Mouse (Mus musculus) neural tube, embryonic 12.5 days (tissue): ENCODE measurements at regions not wholly inside any gene's neighbourhood (a gene's known extent, or its start where the extent isn't known, plus 50 kb on each side); places are given as distances from the start of the nearest gene placed in this dataset.

Experiments used
- ATAC-seq: fragments of 200-750 bp; cut with Nextera tagmentation; 2 replicates; pipeline ENCODE4 v1.8.0; 2017; ENCODE audit warnings: low read depth, mild to moderate bottlenecking, moderate TSS enrichment, moderate library complexity; ENCODE audit not compliant: low FRiP score
- H3K27ac ChIP-seq: fragments of 300-500 bp; sonication (generic); 2 replicates; pipeline ENCODE4 v1.5.1; 2016
- H3K27me3 ChIP-seq: fragments of 300-500 bp; sonication (generic); replicated peaks from 2 replicates; pipeline ENCODE4 v1.6.1; 2016; ENCODE audit warnings: mild to moderate bottlenecking
- H3K36me3 ChIP-seq: fragments of 300-500 bp; sonication (generic); 2 replicates; pipeline ENCODE4 v1.6.1; 2016; ENCODE audit warnings: mild to moderate bottlenecking
- H3K4me1 ChIP-seq: fragments of 300-500 bp; sonication (generic); 2 replicates; pipeline ENCODE4 v1.6.1; 2016
- H3K4me2 ChIP-seq: fragments of 300-500 bp; sonication (generic); replicated peaks from 2 replicates; pipeline ENCODE4 v1.6.1; 2016; ENCODE audit warnings: mild to moderate bottlenecking
- H3K4me3 ChIP-seq: fragments of 300-500 bp; sonication (generic); 2 replicates; pipeline ENCODE4 v1.5.1; 2016
- H3K9ac ChIP-seq: fragments of 300-500 bp; sonication (generic); 2 replicates; pipeline ENCODE4 v1.6.1; 2016; ENCODE audit warnings: mild to moderate bottlenecking
- H3K9me3 ChIP-seq: fragments of 300-500 bp; sonication (generic); 2 replicates; pipeline ENCODE4 v1.6.1; 2016; ENCODE audit warnings: mild to moderate bottlenecking
- WGBS: fragments of 180-500 bp; shearing (Covaris S2); methylation state at CpG from one replicate; pipeline ENCODE4 v1.1.7; 2016; 5-methylcytosine and 5-hydroxymethylcytosine counted together

DNA sequence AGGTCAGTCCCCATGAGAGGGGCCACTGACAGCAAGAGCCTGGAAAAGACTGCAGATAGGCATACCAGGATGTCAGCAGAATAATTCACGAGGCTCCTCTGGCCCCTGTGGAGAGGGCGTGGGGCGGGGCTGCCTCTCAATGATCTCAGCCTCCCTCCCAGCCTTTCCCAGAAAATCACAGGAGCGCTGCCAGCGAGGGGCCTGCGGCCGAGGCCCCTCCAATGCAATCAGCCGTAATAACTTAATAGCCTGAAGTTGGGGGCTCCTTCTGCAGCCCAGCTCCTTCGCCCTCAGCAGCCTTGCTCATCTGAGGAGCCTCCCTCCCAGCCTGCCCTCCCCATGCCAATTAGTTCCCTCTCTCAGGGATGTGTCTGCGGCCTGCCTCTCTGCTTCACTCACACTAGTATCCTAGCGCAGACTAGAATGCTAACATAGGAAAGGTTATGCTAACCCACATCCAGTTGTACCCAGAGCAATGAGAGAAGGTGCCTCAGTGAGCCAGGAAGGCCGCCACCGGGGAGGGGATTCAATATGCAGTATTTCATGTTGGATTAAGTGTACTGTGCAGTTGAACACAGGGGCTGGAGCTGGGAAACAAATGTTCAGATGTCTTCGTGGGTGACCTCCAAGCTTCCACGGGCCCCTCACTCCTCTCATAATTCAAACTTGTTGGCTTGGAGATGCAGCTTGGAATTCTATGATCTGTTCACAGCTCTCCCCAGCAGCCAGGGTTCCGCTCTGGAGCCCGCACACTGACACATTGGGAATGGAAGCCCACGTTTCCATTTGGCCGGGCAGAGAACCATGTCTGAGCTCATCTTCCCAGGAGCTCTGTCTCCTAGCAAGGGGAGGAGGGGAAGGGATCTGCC, 67.5 kb upstream of the Stx16 start:
- Histone ChIP-seq H3K27ac (peak overlapping the region; percentile 74), H3K4me3 (no peak overlapping the region), H3K4me1 (peaks cover 20% of the 10 kb centered on the region), H3K4me2 (peak overlapping the region; percentile 28; the same call in 1 of the 2 replicates), H3K9ac (no peak overlapping the region), H3K9me3 (peaks cover 11% of the 10 kb centered on the region), H3K27me3 (no peaks in the 10 kb centered on the region), H3K36me3 (no peaks in the 10 kb centered on the region)
- ATAC-seq: peak; percentile 78
- WGBS: 10% methylated on average over 19 of the region's 19 CpGs

DNA sequence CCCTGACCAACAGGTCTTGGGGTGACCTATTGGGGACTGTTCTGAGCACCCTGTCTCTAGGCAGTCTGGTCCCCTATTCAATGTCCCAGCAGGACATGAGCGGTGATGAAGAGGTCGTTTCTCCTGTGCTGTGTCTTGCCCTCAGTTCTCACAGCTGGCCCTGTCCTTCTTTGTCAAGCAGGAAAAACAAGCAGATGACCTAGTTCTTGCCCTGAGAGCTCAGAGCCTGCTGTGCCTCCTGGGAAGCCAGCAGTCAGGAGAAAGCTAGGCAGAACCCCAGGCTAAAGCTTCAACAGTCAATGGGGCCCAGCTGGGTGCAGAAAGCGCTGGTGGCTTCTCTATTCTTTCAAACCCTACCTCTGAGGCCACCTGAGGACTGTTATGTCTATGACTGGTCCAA, 66.1 kb upstream of the Stx16 start:
- Histone ChIP-seq H3K9ac (no peak overlapping the region), H3K27ac (no peak overlapping the region), H3K9me3 (no peaks in the 10 kb centered on the region), H3K4me1 (peaks cover 20% of the 10 kb centered on the region), H3K27me3 (no peaks in the 10 kb centered on the region), H3K4me2 (no peak overlapping the region), H3K36me3 (no peaks in the 10 kb centered on the region), H3K4me3 (no peak overlapping the region)
- WGBS: 53% methylated on average over 3 of the region's 3 CpGs
- no peak for ATAC-seq

DNA sequence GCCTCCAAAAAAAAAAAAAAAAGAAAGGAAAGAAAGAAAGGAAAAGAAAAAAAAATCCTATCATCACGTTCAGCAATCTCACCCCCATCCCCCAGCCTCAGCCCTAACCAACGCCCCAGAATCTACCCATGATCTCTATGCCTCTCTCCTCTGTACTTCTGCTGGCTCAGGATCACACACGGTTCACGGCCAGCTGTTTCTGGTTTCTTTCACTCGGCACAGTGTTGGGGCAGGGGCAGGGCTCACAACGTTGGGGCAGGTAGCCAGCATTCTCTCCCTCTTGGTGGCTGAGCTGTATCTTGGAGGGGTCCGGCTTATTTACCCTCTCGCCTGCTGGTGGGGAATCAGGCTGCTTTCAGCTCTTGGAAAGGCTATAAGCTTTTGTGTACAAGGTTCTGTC, 64.7 kb upstream of the Stx16 start:
- H3K36me3 ChIP-seq: no peaks in the 10 kb centered on the region
- no peaks in the 10 kb centered on the region for H3K9me3 ChIP-seq
- no peaks in the 10 kb centered on the region for H3K27me3 ChIP-seq
- H3K4me1 ChIP-seq: peaks cover 25% of the 10 kb centered on the region
- WGBS: 60% methylated on average over 8 of the region's 8 CpGs
- no peak for ATAC-seq
- no peak overlapping the region for H3K4me2 ChIP-seq
- no peak overlapping the region for H3K9ac ChIP-seq
- H3K4me3 ChIP-seq: no peak overlapping the region
- no peak overlapping the region for H3K27ac ChIP-seq

DNA sequence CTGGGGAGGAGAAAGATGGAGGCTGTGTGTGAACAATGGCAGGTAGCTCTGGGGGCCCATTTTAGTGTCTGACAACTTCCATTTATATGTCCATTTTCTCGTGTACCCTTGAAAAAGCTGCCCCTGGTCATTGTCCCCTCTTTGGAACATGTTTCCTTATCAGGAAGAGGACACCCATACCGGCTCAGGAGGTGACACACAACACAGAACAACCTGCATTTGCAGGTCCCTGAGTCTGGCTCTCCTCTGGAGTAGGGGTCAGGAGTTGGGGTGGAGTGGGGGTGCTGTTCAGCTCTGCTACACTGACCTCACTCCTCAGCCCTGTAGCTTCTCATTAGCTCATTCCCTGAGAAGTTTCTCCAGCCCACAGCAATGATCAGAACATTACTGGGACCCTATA, 61.7 kb upstream of the Stx16 start:
- no peak overlapping the region for H3K27ac ChIP-seq
- 66% methylated on average over 2 of the region's 2 CpGs for WGBS
- no peaks in the 10 kb centered on the region for H3K36me3 ChIP-seq
- ATAC-seq: no peak
- H3K27me3 ChIP-seq: no peaks in the 10 kb centered on the region
- H3K4me1 ChIP-seq: peaks cover 8% of the 10 kb centered on the region
- H3K9ac ChIP-seq: no peak overlapping the region
- H3K4me2 ChIP-seq: no peak overlapping the region
- no peaks in the 10 kb centered on the region for H3K9me3 ChIP-seq
- no peak overlapping the region for H3K4me3 ChIP-seq

DNA sequence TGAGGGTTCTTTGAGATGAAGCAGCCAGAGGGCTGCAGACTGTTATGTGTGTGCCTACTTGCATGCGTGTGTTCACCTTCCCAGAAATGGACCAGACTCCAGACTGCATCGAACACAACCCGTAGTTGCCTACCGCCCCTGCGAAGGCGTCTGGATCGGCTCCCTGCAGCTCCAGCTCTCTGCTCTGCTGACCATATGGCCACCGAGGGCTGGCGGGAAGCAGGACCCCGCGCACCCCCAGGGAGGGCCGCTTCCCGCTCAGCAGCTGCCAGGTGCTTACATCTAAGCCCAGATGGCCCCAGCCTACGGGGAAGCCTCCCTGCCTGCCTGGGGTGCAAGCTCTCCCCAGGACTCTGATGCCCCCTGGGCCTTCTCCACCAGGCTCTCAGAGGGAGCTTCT, 60.8 kb upstream of the Stx16 start:
- no peaks in the 10 kb centered on the region for H3K27me3 ChIP-seq
- H3K4me3 ChIP-seq: no peak overlapping the region
- no peaks in the 10 kb centered on the region for H3K9me3 ChIP-seq
- WGBS: 60% methylated on average over 14 of the region's 14 CpGs
- no peak; the same call in 1 of the 2 replicates for ATAC-seq
- no peak overlapping the region for H3K27ac ChIP-seq
- no peak overlapping the region for H3K9ac ChIP-seq
- H3K4me2 ChIP-seq: no peak overlapping the region
- no peaks in the 10 kb centered on the region for H3K36me3 ChIP-seq
- H3K4me1 ChIP-seq: peaks cover 5% of the 10 kb centered on the region

DNA sequence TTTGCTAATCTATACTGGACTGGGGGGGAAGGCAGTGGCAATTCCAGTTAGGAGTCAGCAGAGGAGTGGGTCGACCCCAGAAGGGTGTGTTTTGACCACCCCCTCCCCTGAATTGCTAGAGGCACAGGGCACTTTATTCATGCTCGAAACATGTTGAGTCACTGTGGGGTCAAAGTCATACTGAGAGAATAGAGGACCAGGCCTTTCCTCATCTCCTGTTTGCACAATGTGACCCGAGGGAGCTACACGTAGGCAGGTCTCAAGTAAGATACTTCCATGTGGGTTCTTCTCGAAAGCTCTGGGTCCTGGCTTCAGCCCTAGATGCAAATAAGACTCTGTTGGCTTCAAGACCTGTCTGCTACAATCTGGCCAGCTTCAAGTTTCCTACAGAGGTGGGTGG, 60.0 kb upstream of the Stx16 start:
- H3K27ac ChIP-seq: no peak overlapping the region
- no peak overlapping the region for H3K9ac ChIP-seq
- no peak overlapping the region for H3K4me2 ChIP-seq
- ATAC-seq: no peak
- H3K9me3 ChIP-seq: no peaks in the 10 kb centered on the region
- H3K36me3 ChIP-seq: no peaks in the 10 kb centered on the region
- peaks cover 5% of the 10 kb centered on the region for H3K4me1 ChIP-seq
- no peak overlapping the region for H3K4me3 ChIP-seq
- no peaks in the 10 kb centered on the region for H3K27me3 ChIP-seq
- 88% methylated on average over 5 of the region's 5 CpGs for WGBS

DNA sequence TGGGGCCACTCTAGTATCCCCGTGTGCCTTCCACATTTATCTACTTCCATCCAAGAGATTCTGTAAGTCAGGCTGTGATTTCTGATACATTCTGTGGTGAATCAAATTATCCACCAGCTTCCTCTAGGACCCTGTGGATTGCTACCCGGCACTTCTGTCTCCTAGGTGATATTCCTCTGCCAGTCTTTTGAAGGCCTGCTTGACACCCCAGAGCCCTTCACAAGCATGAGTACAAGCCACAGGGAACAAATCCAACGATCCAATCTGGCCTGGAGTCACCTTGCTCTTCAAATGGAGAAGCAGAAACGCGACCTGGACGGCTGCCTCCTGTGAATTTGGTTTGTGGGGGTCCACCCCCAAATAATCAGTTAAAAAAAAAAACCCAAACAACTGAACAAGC, 59.1 kb upstream of the Stx16 start:
- no peak overlapping the region for H3K4me3 ChIP-seq
- H3K9ac ChIP-seq: no peak overlapping the region
- H3K36me3 ChIP-seq: no peaks in the 10 kb centered on the region
- H3K9me3 ChIP-seq: no peaks in the 10 kb centered on the region
- 71% methylated on average over 6 of the region's 6 CpGs for WGBS
- H3K4me2 ChIP-seq: no peak overlapping the region
- peaks cover 5% of the 10 kb centered on the region; the same call in 1 of the 2 replicates for H3K4me1 ChIP-seq
- no peak overlapping the region for H3K27ac ChIP-seq
- no peak for ATAC-seq
- H3K27me3 ChIP-seq: no peaks in the 10 kb centered on the region

DNA sequence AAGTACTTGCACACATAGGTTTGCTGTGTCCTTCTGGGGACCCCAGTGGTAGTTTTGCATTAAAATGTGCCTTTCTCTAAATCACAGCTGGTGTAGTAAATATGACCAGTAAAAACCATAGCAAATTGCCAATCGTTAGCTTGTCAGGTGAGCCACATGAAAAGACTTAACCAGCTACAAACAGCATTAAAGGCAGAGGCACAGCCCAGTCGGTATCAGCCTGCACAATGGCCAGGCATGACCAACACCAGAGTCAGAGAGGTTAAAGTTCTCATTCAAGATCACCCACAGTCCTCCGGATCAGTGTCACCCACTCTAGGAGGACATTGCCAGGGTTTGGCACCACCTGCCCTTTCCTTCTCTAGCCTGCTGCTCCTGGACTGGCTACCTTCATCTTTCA, 58.5 kb upstream of the Stx16 start:
- no peak for ATAC-seq
- Histone ChIP-seq H3K9me3 (no peaks in the 10 kb centered on the region), H3K9ac (no peak overlapping the region), H3K4me1 (peaks cover 5% of the 10 kb centered on the region; the same call in 1 of the 2 replicates), H3K4me3 (no peak overlapping the region), H3K27me3 (no peaks in the 10 kb centered on the region), H3K27ac (no peak overlapping the region), H3K4me2 (no peak overlapping the region), H3K36me3 (no peaks in the 10 kb centered on the region)
- WGBS: 54% methylated on average over 3 of the region's 3 CpGs

DNA sequence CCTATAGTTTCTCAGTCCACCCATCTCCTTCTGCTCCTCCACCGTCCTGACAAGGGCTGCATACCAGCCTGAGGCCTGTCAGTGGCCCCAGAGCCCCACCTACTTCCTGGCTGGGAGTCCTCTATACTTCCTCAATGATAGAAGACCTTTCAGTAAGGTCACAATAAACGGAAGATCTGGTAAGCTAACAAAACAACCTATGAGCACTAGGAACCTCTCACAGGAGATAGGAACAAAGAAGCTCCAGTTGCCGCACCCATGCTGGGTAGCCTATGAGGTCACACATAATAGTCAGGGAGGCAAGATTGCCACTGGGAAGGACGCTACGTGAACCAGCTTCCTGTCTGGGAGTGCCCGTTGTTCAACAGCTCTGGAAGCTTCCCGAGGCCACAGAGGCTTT, 58.1 kb upstream of the Stx16 start:
- Histone ChIP-seq H3K27ac (no peak overlapping the region), H3K4me3 (no peak overlapping the region), H3K4me2 (no peak overlapping the region), H3K9ac (no peak overlapping the region), H3K4me1 (peaks cover 5% of the 10 kb centered on the region; the same call in 1 of the 2 replicates), H3K27me3 (no peaks in the 10 kb centered on the region), H3K36me3 (no peaks in the 10 kb centered on the region), H3K9me3 (no peaks in the 10 kb centered on the region)
- 64% methylated on average over 7 of the region's 7 CpGs for WGBS
- no peak for ATAC-seq

DNA sequence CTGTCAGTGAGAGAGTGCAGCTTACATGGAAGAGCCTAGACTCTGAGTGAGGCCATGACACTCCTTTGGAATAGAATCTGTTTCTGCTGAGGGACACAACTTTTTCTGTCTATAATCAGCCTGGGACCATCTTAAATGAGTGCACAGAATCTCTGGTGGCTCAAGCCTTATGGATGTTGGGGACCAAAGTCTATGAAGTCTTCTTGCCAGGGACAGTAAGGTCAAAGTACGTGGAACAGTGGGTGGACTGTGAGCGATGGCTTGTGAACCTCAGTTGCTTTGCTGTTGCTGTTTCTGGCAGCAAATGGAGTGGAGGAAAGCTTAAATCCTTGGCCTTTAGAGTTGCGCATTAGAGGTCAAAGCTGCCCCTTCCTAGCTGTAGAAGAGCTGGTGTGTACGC, 57.1 kb upstream of the Stx16 start:
- WGBS: 98% methylated on average over 4 of the region's 4 CpGs
- H3K9ac ChIP-seq: no peak overlapping the region
- H3K9me3 ChIP-seq: no peaks in the 10 kb centered on the region
- no peak overlapping the region for H3K4me3 ChIP-seq
- no peak for ATAC-seq
- H3K4me2 ChIP-seq: no peak overlapping the region
- H3K27ac ChIP-seq: no peak overlapping the region
- H3K36me3 ChIP-seq: no peaks in the 10 kb centered on the region
- H3K4me1 ChIP-seq: peaks cover 5% of the 10 kb centered on the region; the same call in 1 of the 2 replicates
- no peaks in the 10 kb centered on the region for H3K27me3 ChIP-seq

DNA sequence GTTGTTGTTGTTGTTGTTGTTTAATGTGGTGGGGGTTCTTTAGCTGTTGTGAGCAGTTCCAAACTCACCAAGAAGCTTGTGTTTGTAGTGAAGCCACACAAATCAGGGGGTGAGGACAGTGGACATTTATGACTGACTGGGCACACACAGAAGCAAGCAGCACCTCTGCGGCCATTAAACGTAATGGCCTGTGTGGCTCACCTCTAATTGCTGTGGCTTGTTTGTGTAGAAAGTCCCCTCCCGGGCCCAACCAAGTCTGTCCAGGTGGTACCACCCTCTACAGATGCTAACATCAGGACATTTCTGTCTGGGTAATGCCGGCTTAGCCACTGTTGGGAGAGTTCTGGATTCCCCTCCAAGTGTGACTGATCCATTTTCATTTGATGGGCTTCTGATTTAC, 56.1 kb upstream of the Stx16 start:
- Histone ChIP-seq H3K9me3 (no peaks in the 10 kb centered on the region), H3K9ac (no peak overlapping the region), H3K4me2 (no peak overlapping the region), H3K4me1 (peaks cover 5% of the 10 kb centered on the region; the same call in 1 of the 2 replicates), H3K27me3 (no peaks in the 10 kb centered on the region), H3K27ac (no peak overlapping the region), H3K4me3 (no peak overlapping the region), H3K36me3 (no peaks in the 10 kb centered on the region)
- 73% methylated on average over 4 of the region's 4 CpGs for WGBS
- ATAC-seq: no peak

DNA sequence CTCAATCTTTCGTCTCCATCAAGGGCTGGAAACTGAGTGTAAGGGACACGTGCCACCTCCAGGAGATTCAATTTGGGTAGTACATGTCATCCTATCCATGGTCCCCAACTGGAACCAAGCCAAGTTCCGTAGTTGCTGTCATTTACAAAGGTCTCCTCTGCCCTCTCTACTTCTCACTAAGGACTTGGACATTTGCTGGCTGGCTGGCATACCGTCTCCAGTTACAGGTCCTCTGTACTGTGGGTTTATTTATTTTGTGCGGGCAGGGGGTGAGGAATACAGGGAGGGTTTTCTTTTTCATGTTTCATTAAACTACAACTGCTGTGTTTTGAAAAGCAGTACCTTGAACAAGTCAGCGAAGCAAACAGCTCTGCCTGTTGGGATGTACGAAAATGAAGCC, 55.7 kb upstream of the Stx16 start:
- no peak for ATAC-seq
- H3K4me1 ChIP-seq: 0 out of 2 replicates have a peak, but pooled peaks cover 2% of the 10 kb centered on the region
- no peaks in the 10 kb centered on the region for H3K36me3 ChIP-seq
- H3K4me3 ChIP-seq: no peak overlapping the region
- H3K27ac ChIP-seq: no peak overlapping the region
- no peaks in the 10 kb centered on the region for H3K27me3 ChIP-seq
- H3K9ac ChIP-seq: no peak overlapping the region
- no peaks in the 10 kb centered on the region for H3K9me3 ChIP-seq
- WGBS: 74% methylated on average over 7 of the region's 7 CpGs
- no peak overlapping the region for H3K4me2 ChIP-seq

DNA sequence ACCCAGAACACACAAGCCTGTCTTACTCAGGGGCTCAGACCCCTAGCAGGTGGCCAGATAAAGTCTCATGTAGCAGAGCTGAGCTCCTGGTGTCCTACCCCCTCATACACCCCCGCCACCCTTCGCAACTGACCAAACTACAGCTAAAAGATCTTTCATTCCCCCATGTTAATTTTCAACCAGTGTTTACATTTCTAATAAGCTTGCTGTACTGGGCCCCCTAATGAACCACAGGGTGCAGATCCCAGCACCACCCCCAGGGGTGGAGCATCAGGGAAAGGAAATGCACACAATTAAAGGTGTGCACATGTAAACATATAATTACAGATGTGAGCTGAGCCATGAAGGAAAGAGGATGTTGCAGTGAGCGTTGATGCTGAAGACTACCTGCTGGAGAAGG, 54.6 kb upstream of the Stx16 start:
- 86% methylated on average over 3 of the region's 3 CpGs for WGBS
- Histone ChIP-seq H3K27me3 (no peaks in the 10 kb centered on the region), H3K27ac (no peak overlapping the region)

More for the DNA sequence above, 54.6 kb upstream of the Stx16 start:
- Histone ChIP-seq H3K4me3 (no peak overlapping the region), H3K4me1 (0 out of 2 replicates have a peak, but pooled peaks cover 7% of the 10 kb centered on the region), H3K9me3 (no peaks in the 10 kb centered on the region), H3K4me2 (no peak overlapping the region), H3K36me3 (no peaks in the 10 kb centered on the region), H3K9ac (no peak overlapping the region)
- ATAC-seq: no peak
